Mouse (Mus musculus) yolk sac, embryonic 10.5 days (tissue): ENCODE data around the gene C1ra.
"Not testable (repeated sequence)": the region's sequence is repeated elsewhere in the genome, so short reads cannot be mapped to it uniquely, and the experiment has no call there.

Experiments
- DNase-seq: peaks from one replicate; pipeline ENCODE4 v3.0.0-alpha.2; 2017; ENCODE audit warnings: low spot score

C1ra gene

GRCm38 (mm10) chr6:124485414-124486144 lies 26.6 kb upstream of the C1ra start:
- peak; percentile 84 for DNase-seq

DNA sequence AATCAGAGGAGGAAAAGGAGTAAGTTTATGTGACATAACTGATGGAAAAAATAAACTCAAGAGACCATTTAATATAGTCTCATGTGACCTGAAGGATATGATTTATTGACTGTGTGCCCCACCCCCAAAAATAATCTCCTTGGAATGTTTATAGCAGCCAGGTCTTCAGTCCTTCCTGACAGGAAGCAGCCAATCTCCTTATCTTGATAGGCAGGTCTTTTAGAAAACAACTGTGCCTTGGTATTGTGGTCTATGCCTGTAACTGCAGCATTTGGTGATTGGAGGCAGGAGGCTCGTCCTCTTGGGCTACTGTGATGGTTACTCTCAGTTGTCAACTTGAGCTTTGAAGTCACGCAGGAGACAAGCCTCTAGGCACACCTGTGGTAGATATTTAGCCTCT lies 24.7 kb upstream of the C1ra start:
- no peak for DNase-seq

- no peak for DNase-seq
Observed at GRCm38 (mm10) chr6:124488952-124489351, 23.3 kb upstream of the C1ra start.

DNA sequence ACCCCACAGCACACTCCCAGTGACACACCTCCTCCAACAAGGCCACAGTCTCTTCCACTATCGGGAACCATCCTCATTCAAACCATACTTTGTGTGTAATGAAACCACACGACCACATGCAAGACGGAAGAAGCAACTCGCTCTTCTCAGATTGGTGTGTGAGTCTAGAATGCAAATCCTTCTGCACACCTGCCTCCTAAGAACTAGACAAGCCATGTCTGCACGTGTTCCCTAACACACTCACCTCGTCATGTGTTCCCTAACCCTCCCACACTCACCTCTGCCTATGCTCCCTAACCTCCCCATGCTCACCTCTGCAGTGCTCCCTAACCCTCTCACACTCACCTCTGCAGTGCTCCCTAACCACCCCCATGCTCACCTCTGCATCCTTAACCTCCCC lies 20.8 kb upstream of the C1ra start:
- DNase-seq, result no peak

DNA sequence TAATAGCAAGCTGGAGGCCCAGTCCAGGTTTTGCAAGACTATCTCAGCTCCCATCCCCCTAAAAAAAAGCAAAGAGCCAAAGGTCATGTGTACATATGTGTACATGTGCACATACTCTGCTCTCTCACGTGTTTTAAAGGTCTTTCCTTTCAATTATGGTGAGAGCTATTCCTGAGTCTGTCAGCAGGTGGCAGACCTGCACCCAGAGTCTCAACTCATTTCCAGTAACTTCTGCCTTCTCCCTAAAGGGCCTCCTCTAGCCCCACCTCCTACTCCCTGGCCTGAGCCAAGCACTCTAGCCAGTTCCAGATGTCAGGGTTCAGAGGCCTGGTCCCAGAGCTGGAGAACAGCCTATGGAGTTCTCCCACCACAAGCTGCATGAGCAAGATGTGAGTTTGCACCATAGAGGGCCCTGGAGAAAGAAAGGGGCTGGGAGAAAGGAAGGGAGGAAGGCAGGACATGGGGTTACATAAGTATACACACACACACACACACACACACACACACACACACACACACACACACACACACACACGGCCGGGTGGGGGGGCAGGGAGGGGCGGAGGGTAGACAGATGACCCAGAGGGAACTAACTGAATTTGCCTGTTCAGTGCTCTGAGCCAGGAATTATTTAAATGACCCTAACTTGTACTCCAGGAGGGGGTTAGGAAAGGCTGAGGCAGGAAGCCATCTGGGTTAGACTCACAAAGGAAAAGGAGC lies 19.2 kb upstream of the C1ra start, which contains the start of gene C1rl:
C1rl (plus strand) TSS at position 272 of the 720 bp plus-strand sequence.
- DNase-seq, result peak; percentile 95

DNA sequence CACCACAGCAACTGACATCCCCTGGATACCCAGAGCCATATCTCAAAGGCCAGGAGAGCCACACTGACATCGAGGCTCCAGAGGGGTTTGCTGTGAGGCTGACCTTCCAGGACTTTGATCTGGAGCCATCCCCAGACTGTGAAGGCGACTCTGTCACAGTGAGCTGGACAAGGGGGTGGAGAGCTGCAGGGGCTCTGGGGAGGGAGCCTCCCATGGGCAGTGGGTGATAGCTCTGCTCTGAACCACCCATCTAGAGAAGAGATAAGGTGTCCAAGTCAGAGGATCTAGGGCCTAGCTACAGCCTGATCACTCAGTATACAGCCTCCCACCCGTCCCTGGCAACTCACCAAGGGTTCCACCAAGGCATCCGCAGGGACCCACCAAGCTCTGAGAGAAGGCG lies 18.3 kb upstream of the C1ra start:
- peak; percentile 67 for DNase-seq

- DNase-seq, result no peak
Observed at GRCm38 (mm10) chr6:124496054-124496453, 16.2 kb upstream of the C1ra start.

GRCm38 (mm10) chr6:124499914-124500566 lies 12.2 kb upstream of the C1ra start:
- DNase-seq, result peak; percentile 72

DNA sequence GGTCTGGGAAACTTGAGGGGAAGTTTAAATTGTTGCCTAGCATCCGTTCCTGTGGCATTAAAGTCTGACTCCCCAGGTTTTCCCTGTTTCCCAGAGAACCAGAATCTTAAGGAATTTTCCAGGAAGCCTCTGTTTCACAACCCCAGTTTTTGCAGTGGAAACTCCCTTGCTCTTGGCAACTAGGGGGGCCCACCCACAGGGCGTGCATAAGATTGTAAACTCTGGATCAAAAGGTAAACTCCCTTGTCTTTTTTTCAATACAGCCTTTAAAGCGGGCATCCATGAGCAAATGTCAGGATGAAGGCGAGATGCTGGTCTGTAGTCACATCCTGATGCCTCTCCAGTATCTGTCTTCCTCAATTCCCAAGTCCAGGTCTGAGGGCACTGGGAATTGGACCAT lies 10.7 kb upstream of the C1ra start:
- DNase-seq, result no peak

GRCm38 (mm10) chr6:124502021-124502420 lies 10.2 kb upstream of the C1ra start:
- no peak for DNase-seq

DNA sequence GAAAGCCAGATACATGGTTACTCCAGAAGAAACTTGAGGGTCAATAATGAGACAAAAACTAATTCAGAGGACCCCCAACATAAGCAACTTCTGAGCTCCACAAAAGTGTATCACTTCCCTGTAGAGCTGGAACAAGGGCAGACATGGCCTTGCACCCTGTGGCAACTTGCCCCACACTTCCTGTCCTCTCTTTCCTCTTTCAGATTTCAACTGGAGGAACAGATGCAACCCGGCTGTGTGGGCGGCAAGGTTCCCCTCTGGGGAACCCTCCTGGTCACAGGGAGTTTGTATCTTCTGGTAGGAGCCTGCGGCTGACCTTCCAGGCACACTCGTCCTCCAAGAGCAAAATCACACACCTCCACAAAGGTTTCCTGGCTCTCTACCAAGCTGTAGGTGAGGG lies 7.2 kb upstream of the C1ra start:
- DNase-seq, result no peak

- DNase-seq, result no peak
Observed at GRCm38 (mm10) chr6:124506991-124507390, 5.2 kb upstream of the C1ra start.

- no peak for DNase-seq
Observed at GRCm38 (mm10) chr6:124508292-124508691, 3.9 kb upstream of the C1ra start.

- not testable (repeated sequence) for DNase-seq
Observed at GRCm38 (mm10) chr6:124509192-124509591, 3.0 kb upstream of the C1ra start.

GRCm38 (mm10) chr6:124511936-124512335 lies 269 bp upstream of the C1ra start:
- peak; percentile 32 for DNase-seq

- DNase-seq, result not testable (repeated sequence)
Observed at GRCm38 (mm10) chr6:124517733-124518132, 5.5 kb downstream of the C1ra start.

DNA sequence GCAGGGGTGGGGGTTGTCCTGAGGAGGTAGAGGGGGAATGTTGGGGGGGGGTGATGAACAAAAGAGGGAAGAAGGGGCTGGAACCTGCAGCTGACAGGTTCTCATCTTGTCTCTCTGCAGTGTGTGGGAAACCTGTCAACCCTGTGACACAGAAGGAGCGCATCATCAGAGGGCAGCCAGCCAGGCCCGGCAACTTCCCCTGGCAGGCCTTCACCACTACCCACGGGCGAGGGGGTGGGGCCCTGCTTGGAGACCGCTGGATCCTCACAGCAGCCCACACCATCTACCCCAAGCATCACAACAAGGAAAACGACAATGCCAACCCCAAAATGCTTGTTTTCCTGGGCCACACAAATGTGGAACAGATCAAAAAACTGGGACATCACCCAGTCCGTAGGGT lies 9.9 kb downstream of the C1ra start:
- DNase-seq, result not testable (repeated sequence)

- peak; percentile 29 for DNase-seq
Observed at GRCm38 (mm10) chr6:124527881-124528280, 15.7 kb downstream of the C1ra start.

DNA sequence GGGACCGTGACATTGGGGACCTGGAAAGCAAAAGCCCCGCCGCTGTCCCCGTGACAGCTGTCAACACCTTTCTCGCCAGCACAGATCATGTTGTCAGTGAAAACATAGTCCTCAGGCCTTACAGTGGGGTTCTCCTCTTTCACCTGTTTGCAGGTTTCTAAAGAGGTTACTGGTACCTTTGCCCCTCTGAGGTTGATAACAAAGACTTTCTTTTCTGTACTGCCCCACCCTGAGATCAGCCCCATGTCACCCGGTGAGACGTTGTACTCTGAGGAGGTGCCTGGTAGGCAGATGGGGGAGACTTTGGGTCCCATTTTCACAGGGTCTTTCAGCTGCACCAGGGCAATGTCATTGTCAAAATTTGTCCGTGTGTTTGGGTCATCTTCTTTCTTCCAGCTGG lies 18.9 kb downstream of the C1ra start:
- DNase-seq, result no peak

DNA sequence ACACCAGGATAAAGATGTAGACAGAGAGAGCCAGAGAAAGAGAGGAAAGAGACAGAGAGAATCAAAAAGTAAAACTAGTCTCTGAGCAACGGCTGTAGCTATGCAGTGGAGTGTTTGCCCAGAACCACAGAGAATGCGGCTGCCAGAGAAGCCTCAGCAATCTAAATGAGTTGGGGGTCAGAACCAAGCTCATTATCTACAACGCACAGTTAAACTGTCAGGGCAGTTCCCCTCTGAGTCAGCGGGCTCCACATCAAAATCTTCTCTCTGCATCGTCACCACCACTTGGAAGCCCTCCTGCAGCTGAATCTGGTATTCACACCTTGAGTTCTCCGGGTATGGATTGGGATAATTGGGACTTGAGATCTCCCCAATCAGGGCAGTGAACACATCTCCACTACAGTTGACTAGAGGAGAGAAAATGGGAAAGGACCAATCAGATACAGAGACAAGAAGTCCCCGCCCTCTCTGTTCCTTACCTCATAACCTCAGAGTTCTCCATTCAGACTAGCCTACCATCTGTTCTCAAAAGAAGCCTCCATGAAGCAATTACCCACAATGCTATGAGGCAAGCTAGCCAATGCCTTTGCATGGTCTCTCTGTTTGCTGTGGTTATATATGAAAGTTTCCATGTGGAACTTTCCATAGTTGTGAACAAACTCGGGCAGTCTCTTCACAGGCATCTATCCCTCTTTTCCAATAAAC lies 24.1 kb downstream of the C1ra start:
- not testable (repeated sequence) for DNase-seq

DNA sequence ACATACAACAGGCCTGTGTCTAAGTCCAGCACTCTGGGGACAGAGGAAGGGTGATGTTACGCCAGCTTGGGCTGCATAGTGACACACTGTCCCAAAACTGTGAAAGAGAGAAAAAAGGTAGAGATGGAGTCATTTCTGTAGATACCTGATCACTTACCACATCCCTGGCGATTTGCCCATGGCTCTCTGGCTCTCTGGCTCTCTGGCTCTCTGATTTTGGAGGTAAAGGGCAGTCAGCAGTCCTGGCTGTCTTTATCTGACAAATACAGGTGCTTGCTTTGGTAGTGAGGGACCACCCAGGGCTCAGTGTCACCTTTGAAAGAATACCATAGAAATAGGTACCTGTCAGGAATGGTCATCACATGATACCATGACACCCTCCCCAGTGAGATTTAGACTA lies 29.0 kb downstream of the C1ra start:
- not testable (repeated sequence) for DNase-seq

GRCm38 (mm10) chr6:124542284-124542683 lies 30.1 kb downstream of the C1ra start, which contains the start of gene C1s1:
Gene C1s1, minus strand, starts transcription at chr6:124542359.
- DNase-seq, result peak; percentile 26
